Comparison of ENCODE assay signal across 8 mouse cellular contexts in genomic region chr3:141838864-141839263, GRCm38 (mm10).
DNase-seq lines count a peak whose midpoint lies in the region; ATAC-seq and TF ChIP-seq lines count a peak whose summit lies in the region.

No protein-coding gene starts in this region.

- peak; percentile 41 for ATAC-seq in forebrain, embryonic 13.5 days
- ATAC-seq in megakaryocyte progenitor cell, adult 5-6 weeks (replicated peaks; ENCODE audit: poor library complexity), result peak; percentile 96
- ATAC-seq in heart, embryonic 12.5 days (ENCODE audit: insufficient number of reproducible peaks, low FRiP score), result no peak

- no peaks in the 10 kb centered on the region for H3K79me2 ChIP-seq in C2C12 (ENCODE audit: control insufficient read depth, insufficient read depth)

- peak; percentile 50 for TF ChIP-seq CTCF in kidney, adult 2 months (conservative IDR thresholded peaks at IDR 0.05; ENCODE audit: insufficient read depth, insufficient read length, low read depth, low read length)
- peak; percentile 18 for TF ChIP-seq CTCF in C2C12 (IDR thresholded peaks at IDR 0.05; ENCODE audit: control insufficient read depth, insufficient read depth, insufficient read length)

- 40% methylated on average over 7 of the region's 7 CpGs for WGBS in kidney, adult 2 months
- 47% methylated on average over 7 of the region's 7 CpGs for WGBS in forebrain, embryonic 13.5 days
- 34% methylated on average over 7 of the region's 7 CpGs for WGBS in heart, embryonic 12.5 days

- H3K79me3 ChIP-seq in C2C12 (ENCODE audit: low read depth), result no peaks in the 10 kb centered on the region

- TF ChIP-seq POLR2A in kidney, adult 2 months (IDR thresholded peaks at IDR 0.05; ENCODE audit: low read depth, low read length), result no peak

- no peaks in the 10 kb centered on the region for H3K4me1 ChIP-seq in kidney, adult 2 months (ENCODE audit: control insufficient read depth, insufficient read depth, low read length)
- H3K4me1 ChIP-seq in forebrain, embryonic 13.5 days, result no peaks in the 10 kb centered on the region
- no peaks in the 10 kb centered on the region for H3K4me1 ChIP-seq in heart, embryonic 12.5 days (replicated peaks)

- H3K36me3 ChIP-seq in kidney, adult 2 months (ENCODE audit: control insufficient read depth, insufficient read depth, low read length), result no peaks in the 10 kb centered on the region
- no peaks in the 10 kb centered on the region for H3K36me3 ChIP-seq in C2C12 (ENCODE audit: control insufficient read depth, insufficient read depth)
- no peaks in the 10 kb centered on the region; the same call in 1 of the 2 replicates for H3K36me3 ChIP-seq in forebrain, embryonic 13.5 days (ENCODE audit: poor library complexity, severe bottlenecking)
- H3K36me3 ChIP-seq in heart, embryonic 12.5 days, result no peaks in the 10 kb centered on the region

- no peak overlapping the region for H3K4me2 ChIP-seq in forebrain, embryonic 13.5 days
- H3K4me2 ChIP-seq in heart, embryonic 12.5 days, result no peak overlapping the region

- no peak overlapping the region for H3ac ChIP-seq in C2C12 (ENCODE audit: control insufficient read depth, insufficient read length, low read depth)

- H3K27ac ChIP-seq in kidney, adult 2 months (ENCODE audit: insufficient read depth, low read depth, low read length), result no peak overlapping the region
- no peak overlapping the region for H3K27ac ChIP-seq in forebrain, embryonic 13.5 days
- H3K27ac ChIP-seq in heart, embryonic 12.5 days (ENCODE audit: poor library complexity, severe bottlenecking), result no peak overlapping the region

- peak; percentile 22 for DNase-seq in kidney, adult 2 months
- DNase-seq in kidney, adult 18-20 months, result no peak
- DNase-seq in c-Kit-positive CD71-positive TER-119-negative erythroid progenitor cells, embryonic 14.5 days (ENCODE audit: low read depth), result peak; percentile 5
- DNase-seq in urinary bladder, postnatal 25 days (ENCODE audit: low spot score), result no peak

- no peak overlapping the region for H3K4me3 ChIP-seq in kidney, adult 2 months (ENCODE audit: insufficient read depth, low read depth, low read length)
- no peak overlapping the region for H3K4me3 ChIP-seq in C2C12 (ENCODE audit: insufficient read depth, poor library complexity, severe bottlenecking)
- no peak overlapping the region for H3K4me3 ChIP-seq in forebrain, embryonic 13.5 days
- H3K4me3 ChIP-seq in heart, embryonic 12.5 days, result no peak overlapping the region

- no peaks in the 10 kb centered on the region for H3K9me3 ChIP-seq in forebrain, embryonic 13.5 days (replicated peaks)
- H3K9me3 ChIP-seq in heart, embryonic 12.5 days (replicated peaks), result no peaks in the 10 kb centered on the region

- no peak overlapping the region for H3K9ac ChIP-seq in forebrain, embryonic 13.5 days
- no peak overlapping the region for H3K9ac ChIP-seq in heart, embryonic 12.5 days

- no peaks in the 10 kb centered on the region; the same call in 1 of the 2 replicates for H3K27me3 ChIP-seq in kidney, adult 2 months (replicated peaks; ENCODE audit: control insufficient read depth, insufficient read depth, low read length)
- no peaks in the 10 kb centered on the region for H3K27me3 ChIP-seq in C2C12 (ENCODE audit: control insufficient read depth, insufficient read depth, insufficient read length)
- no peaks in the 10 kb centered on the region for H3K27me3 ChIP-seq in forebrain, embryonic 13.5 days
- H3K27me3 ChIP-seq in heart, embryonic 12.5 days (replicated peaks), result no peaks in the 10 kb centered on the region

TF ChIP-seq in C2C12, 6 proteins besides CTCF, POLR2A, EP300 and RAD21:
- TF ChIP-seq MAX (IDR thresholded peaks at IDR 0.05) (no peak), USF1 (IDR thresholded peaks at IDR 0.05; ENCODE audit: low read depth) (no peak)

Comparison
In these comparisons a context has a peak if more than half of its experiments do, and no peak if none do; other contexts are left out.
1. DNase-seq: peak in kidney, adult 2 months (single experiment) and c-Kit-positive CD71-positive TER-119-negative erythroid progenitor cells, embryonic 14.5 days (single experiment); none in kidney, adult 18-20 months (single experiment) and urinary bladder, postnatal 25 days (single experiment).